Mouse (Mus musculus) left cerebral cortex, adult 11 months (tissue): ENCODE measurements around the gene 1700001C19Rik.

Experiments used
- DNase-seq: peaks from one replicate; pipeline ENCODE4 v3.0.0; 2022; ENCODE audit warnings: low spot score

1700001C19Rik gene

DNA sequence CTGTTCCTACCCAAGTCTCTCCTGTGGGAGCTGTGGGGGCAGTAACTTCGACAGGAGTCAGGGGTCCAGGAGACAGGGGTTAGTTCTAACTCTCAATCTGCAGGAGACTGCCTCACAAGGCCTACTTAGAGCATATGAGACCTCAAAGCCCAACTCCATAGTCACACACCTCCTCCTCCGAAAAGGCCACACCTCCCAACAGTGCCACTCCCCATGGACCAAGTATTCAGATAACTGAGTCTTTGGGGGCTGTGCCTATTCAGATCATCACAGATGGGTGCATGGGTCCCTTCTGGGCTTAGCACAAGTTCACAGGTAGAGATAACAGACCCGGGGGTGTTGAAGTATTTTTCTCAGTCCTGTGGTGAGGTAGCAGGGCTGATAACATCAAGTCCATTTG lies 24.5 kb upstream of the 1700001C19Rik start:
- no peak for DNase-seq

DNA sequence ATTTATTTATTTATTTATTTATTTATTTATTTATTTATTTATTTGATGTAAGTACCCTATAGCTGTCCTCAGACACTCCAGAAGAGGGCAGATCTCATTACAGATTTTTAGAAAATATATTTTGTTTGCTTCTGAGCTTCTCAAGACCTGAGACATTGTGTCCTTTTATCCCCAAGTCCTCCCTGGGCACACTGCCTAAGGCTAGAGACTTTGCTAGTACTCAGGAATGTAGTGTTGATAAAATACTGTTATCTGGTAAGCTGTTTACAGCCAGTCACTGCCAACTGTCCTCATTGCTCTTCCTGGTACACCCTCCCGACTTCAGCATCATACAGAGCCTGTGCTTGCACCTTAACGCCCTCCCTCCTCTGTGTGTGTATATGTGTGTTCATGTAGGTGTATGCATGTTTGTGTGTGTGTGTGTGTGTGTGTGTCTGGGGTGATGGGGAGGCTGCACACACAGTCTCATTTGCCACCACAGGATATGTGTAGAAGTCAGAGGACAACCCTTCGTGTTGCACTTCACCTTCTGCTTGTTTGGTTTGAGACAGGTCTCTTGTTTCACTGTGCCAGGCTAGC lies 22.3 kb upstream of the 1700001C19Rik start:
- no peak for DNase-seq

DNA sequence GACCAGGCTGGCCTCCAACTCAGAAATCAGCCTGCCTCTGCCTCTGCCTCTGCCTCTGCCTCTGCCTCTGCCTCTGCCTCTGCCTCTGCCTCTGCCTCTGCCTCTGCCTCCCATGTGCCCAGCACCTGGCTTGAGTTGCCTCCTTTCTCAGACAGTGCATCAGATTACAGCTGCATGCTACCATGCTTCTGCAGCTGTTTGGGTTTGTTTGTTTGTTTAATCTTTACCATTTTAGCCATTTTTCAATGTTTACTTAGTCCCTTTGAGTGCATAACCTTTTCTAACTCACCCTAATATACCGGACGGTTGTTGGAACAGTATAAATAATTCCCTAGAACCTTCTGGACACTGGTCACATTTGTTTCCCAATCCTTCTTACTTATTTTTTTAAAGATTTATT lies 21.8 kb upstream of the 1700001C19Rik start:
- DNase-seq = no peak

DNA sequence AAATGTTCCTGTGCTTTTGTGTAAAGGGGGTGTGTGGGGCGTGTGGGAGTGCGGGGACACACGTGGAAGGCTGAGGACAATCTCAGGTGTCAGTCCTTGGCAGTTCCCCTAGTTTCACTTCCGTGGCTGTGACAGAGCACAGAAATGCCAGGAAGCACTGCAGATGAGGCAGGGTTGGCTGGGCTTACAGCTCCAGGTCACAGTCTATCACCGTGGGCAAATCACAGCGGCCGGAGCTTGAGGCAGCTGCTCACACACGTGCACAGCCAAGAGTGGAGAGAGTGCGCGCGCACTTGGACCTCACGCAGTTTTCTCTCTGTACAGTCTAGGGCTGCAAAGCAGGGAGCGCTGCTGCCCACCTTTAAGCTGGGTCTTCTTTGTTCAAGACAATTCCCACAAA lies 21.1 kb upstream of the 1700001C19Rik start:
- DNase-seq = no peak

DNA sequence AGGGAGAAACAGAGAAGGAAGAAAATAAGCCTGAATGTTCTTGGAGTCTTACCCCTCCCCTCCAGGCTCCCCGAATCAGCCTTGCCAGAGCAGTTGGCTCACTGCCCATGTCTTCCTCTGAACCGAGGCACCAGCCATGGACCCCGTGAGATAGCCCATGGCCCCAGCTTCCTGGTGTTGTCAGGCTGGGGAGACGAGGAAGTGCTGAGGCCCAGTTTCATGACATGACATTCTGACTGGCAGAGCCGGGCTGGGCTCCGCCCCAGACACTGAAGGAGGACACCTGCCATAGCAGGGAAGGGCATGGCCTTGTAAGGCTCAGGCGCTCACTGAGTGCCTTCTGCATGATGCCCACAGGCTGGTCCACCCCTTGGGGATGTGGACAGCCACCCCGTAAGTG lies 17.5 kb upstream of the 1700001C19Rik start:
- DNase-seq = no peak

DNA sequence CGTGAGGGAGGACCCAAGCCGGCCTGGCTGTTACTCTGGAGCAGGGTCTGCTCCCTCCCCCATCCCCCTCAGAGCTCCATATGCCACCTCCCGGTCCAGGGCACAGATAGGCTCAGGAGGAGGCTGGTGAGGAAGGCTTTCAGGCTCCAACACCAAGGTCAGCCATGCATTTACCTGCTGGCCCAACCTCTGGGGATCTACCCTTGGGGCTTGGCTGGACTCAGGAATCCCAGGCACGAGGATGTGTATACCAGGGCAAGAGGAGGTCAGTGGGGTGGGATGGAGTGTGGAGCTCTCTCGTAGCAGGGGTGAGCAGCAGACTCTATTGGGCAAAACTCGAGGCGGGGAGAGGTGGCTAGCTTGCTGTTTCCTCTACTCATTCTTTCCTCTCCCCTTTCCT lies 15.7 kb upstream of the 1700001C19Rik start:
- DNase-seq = no peak

DNA sequence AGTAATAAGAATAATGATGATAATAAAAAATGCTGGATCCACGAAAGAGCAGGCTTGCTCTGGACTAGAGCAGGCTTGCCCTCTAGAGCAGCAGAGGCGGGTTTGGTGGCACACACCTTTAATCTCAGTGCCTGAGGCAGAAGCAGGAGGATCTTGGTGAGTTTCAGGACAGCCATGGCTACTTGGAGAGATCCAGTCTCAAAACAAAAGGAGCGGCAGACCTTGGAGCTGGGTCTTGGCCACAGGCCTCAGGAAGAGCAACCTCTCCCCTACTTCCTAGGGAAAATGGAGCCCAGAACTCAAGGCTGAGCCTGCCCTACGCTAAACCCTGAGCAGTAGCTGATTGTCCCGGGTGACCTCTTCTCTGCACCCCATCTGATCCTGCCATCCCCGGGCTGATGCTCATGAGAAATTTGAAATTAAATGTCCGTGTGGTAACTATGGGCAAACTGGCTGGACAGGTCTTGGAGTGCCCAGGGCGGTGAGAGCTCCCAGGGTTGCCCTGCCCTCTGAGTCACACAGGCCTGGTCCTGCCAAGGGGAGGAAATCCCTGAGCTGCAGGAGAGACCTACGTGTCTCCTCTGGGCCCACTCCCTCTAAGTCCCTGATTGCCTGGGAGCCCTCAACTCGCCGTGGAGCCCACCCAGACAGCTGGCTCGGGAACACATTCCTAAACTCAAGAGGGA lies 13.8 kb upstream of the 1700001C19Rik start:
- no peak for DNase-seq

DNA sequence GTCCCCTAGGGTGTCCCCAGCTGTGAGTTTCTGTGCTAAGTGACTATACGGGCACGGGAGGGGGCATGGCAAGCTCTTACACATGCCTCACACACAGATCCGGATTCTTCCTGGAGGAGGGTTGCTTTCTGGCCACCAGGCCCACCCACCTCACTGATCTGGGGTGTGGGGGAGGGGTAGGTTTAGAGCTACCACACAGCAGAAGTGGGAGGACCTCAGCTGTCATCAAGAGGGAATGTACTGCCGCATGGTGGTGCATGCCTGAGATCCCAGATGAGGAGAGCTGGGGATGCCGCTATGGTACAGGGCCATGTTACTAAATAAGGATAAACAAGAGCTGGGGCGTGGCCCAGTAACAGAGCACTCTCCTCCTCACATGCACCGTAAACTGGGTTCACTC lies 13.1 kb upstream of the 1700001C19Rik start:
- DNase-seq = no peak

DNA sequence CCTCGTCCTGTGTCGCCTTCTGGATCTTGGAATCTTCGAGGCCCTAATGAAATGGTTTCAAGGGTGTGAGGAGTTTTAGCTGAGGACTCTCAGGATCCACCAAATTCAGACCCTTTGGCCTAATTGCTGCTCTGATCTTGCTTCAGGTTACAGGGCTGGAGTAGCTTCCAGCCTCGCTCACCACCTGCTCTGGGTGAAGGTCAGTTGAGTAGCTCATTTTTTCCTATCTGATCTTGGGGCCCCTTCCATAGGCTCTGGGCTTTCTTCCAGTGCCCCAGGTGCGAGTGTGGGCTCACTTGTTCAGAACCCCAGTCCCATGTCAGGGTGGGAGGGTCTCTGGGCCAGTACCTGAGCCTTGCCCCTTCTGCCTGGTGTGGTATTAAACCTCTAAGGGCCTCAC lies 12.3 kb upstream of the 1700001C19Rik start:
- no peak for DNase-seq

DNA sequence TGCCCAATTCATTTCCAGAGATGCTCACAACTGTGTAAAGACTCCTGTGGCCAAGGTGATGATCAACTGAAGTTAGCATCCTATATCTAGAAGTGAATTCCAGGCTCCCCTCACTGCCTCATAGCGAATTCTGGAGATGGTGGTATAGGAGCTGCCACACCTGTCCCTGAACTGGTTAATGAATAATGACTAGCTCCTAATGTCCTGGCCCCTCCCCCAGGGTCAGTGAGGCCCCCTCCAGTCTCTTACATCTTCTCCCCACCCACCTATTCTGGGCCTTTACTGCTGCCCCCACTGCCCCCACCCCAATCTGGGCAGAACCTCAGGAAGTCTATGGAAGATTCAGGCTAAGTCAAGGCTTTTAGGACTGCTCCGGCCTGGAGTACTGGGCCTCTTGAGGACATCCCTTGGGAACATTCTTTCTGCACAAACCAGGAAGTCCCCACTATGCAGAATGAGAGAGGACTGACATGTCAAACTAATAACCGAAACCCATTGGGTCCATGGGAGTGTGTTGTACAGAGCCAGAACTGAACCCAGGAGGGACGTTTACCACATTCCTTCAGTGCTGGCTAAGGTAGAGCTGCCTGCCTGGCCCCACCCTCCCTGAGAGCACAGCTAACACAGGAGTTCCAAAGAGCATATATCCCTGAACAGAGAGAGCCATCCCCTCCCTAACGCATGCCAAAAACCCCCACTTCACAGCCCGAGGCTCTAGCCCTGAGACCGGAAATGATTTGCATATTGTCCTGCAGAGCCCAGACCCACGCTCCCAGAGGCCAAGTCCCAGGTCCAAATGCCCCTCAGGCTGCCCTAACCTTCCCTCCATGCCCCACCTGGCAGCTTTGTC lies 11.6 kb upstream of the 1700001C19Rik start:
- no peak for DNase-seq

DNA sequence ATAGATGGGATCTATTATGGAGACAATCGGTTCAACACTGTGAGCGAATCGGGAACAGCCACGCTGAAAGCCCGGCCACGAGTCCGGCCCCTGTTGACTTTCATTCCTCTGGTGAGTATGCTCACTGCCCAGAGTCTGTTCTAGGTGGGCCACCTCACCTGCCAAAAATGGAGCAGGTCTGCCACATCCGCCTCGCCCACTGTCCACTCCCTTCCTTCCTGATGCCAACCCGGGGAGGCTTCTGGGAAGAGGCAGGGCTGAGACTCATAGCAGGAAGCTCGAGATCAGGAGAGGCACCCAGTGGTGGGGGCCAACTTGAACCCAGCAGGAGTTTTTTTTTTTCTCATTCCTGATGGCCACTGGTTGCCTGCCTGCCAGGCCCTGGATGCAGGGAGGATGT lies 9.4 kb upstream of the 1700001C19Rik start:
- no peak for DNase-seq

DNA sequence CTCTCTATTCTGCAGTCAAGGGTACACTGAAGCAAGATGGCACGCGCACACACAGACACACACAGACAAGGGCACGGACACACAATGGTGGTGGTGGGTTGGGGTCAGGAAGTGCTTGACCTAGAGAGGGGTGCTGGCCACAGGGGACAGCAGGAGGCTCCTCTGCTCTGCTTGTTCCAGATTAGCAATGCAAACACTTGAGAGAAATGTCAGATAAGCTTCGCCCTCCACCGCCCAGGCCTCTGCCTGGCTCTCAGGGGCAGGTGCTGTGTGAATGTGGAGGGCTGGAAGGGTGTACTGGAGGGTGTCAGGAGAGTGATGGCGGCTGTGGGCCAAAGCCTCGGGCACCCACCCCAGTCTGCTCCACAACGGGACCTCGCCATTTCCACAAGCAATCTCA lies 8.8 kb upstream of the 1700001C19Rik start:
- no peak for DNase-seq

DNA sequence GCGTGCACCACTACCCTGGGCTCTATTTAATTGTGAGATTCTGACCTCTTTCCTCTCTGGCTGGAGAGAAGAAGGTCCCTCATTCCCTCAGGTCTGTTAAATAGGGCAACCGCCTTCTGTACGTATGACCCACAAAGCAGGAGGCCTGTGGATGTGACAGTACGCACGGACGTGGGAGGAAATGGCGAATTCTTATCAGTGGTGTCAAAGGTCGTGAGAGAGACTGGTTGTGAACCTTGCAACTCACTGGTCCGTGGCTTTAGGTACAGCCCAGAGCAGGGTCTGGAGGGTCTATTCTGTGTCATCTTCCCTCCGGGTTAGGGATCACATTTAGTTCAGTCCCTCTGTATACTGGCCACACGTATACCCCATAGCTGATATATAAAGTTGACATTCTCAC lies 8.3 kb upstream of the 1700001C19Rik start:
- no peak for DNase-seq

DNA sequence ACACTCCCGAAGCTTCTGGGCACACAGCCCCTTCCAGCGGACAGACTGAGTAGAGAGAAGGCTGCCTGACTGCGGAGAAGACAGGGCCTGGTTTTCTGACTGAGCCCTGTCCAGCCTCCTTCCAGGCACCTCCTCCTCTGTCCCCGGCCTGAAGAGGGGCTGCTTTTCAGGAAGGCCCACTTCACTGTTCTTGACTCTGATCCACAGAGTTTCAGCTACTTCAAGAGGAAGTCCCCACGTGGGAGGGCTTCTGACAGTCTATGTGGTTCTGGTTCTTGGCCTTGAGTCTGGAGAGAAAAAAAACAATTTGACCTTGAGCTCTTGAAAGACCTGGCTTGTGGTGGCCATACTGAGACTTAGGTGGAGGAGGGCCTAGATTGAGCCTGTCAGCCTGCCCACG lies 6.9 kb upstream of the 1700001C19Rik start:
- no peak for DNase-seq

DNA sequence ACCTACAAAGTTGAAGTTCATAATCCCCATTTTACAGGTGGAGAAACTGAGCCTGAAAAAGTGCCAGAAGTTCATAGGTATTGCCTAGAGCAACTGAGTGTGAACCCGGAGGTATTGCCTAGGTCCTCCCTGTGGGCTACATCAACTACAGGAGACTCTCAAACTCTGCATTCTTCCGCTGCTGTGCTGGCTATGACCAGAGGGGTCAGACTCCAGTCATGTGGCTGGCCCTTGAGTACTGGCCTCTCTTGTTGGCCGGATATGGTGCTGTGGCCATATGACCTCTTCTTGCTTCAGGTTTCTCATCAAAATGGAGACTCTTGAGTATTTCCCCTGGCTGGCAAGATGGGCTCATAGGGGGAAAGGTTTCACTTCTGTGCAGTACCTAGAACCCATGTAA lies 5.1 kb upstream of the 1700001C19Rik start:
- no peak for DNase-seq

DNA sequence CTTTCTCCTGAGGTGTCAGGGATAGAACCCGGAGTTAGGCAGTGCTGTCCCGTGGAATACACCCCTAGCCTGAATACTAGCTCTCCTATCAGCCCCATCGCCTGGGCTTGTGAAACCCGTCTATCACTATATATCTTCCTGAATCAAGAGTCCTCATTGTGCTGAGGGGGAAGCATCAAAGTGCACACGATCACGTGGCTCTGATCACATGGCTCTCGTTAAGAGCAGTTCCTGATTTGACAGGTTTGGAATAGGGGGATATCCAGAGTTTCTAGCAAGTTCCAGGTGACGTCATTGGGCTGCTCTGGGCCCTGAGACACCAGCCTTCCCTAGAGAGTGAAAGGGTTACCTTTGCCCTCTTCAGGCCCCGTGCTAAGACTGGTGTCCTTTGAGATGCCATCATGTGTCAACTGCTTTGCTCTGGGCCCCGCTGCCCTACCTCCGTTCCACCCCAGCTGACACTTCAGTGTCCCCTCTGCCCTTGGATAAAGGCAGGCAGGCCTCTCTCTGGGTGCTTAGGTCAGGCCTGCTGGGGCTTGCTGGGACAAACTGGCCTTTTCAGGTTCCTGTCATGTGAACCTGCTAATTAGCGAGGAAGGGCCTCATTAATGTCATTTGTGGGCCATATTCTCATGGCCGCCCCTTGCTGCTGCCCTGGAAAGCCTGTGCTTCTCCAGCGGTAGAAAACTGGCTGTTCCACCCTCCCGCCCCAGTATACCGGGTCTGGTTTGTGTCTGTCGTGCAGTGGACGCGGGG lies 4.3 kb upstream of the 1700001C19Rik start:
- no peak for DNase-seq

DNA sequence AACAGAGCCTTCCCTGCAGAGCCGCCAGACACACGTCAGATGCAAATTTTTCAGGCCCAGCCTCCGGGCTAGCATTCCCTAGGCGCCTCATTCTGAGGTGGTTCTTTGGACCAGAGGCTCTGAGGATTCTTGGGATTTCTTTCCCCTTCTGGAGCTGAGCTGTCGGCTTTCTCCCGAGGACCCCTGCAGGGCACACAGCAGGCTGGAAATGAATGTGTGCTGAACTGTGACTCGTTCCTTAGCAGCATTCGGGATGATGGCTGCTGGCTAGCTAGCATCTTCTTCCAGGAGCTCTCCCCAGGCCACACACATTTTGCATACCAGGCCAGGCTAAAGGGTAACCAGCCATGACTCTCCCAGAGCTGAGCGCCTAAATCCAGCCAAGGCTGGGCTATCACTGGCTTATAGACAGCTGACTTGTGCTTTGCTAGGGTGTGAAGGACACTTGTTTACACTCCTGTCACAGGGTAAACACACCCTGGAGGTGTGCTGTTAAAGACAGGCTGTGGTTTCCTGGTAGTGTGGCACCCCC lies 3.2 kb upstream of the 1700001C19Rik start:
- DNase-seq = no peak

DNA sequence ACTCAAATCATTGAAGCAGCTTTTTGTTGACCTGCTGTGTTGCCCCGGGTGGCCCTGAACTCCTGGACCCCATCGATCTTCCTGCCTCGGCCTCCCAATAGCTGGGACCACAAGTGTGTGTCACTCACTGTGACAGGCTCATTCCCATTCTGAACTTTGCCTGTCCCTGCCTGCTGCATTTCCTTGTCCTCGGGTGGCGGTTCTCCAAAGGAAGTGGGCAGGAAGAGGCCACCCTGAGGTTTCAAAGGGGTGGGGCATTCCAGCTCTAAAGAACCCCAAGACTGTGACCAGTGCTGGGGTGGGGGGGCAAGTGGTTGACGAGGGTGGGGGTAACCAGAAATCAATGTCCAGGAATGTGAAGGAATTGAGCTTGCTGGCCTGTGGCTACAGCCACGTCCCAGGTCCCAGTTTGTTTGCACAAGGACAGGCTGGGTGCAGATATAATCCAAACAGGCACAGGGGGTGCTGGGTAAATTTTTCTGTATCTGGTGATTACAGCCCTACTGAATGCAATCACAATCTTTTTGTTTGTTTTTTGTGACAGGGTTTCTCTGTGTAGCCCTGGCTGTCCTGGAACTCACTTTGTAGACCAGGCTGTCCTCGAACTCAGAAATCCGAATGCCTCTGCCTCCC lies 2.3 kb upstream of the 1700001C19Rik start:
- no peak for DNase-seq

DNA sequence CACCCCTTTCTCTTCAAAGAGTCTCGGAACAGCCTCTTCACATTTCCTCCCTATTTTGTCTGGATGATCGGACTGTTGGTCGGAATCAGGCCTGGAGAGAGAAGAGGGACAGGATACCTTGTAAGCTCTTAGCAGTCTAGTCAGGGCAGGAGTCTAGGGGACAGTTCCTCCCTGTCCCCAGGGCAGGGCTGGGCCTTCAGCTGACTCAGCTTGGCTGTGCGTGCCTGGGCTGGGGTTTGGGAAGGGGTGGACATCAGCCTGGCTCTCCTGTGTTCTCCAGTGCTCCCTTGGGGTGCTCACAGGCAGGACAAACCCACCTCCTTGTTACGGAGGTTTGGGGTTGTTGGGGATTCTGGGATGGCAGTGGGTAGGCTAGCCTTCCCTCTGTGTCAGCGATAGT lies 1.4 kb upstream of the 1700001C19Rik start:
- DNase-seq = no peak

DNA sequence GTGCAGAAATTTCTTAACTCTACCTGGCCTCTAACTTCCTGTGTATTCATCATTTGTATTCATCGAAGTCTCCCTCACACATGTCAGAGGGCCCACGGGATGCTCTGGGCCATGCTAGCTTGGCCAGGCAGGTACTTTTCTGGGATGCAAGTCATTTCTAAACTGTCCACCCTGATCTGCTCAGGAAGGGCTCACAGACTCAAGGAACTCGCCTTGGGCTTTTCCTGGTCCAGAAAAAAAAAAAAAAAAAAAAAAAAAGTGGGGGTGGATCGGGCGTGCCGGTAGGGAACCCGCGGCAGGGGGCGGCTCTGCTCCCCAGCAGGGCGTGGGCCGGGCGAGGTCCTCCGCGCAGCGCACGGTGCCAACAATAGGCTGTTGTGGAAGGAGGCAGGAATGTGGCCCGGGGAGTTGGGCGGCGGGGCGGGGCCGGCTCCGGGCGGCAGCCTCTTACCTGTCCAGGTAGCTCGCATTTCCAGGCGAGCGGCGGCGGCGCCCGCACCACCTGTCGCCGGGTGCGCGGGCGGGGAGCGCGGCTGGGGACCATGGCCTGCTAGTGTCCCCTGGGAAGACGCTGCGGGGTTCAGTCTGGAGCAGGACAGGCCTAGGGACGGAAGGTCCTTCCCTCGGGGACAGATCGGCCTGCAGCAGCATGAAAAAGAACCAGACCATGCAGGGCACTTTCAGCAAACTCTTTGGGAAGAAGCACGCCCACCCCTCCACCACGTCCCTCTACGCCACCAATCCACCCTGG lies 845 bp downstream of the 1700001C19Rik start, which contains the start of gene AI661453:
Gene AI661453, plus strand, starts transcription at position 460 of the 751 bp plus-strand sequence.
- DNase-seq = no peak

DNA sequence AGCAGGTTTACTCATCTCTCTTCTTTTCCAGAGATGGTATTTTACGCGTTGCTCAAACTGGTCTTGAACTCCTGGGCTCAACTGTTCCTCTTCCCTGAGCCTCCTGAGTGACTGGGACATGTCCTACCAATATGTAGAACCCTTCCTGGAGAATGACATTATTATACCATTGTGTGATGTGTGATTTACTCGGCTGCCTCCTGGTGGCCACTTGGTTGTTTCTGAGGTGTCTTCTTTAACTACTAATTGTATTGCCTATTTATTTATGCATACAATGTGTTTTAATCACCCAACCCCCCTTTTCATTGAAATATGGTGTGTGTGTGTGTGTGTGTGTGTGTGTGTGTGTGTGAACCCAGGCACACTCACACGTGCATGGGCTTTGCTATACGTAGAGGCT lies 6.4 kb downstream of the 1700001C19Rik start:
- no peak for DNase-seq
